Mouse (Mus musculus) fat pad, adult 2 months (tissue): ENCODE results near the gene Vmn2r59.
"Not testable (repeated sequence)": the region's sequence is repeated elsewhere in the genome, so short reads cannot be mapped to it uniquely, and the experiment has no call there.

Experiments used
- DNase-seq: peaks from one replicate; pipeline ENCODE4 v3.0.0-alpha.2; 2011; ENCODE audit warnings: low read depth, low spot score; ENCODE audit errors: extremely low read depth

Gene Vmn2r59

GRCm38 (mm10) chr7:42058923-42059322 is at the start of gene Vmn2r59:
Gene Vmn2r59 (minus strand): TSS chr7:42059023.
- no peak for DNase-seq

GRCm38 (mm10) chr7:42107470-42107869 is 48.6 kb upstream of the Vmn2r59 start, which contains the start of gene Vmn2r60:
Gene Vmn2r60 (plus strand): TSS chr7:42107770.
- no peak for DNase-seq

GRCm38 (mm10) chr7:42107061-42107460 is 48.2 kb upstream of the Vmn2r59 start:
- not testable (repeated sequence) for DNase-seq
